Mouse (Mus musculus): ENCODE data around the gene Synpo2.

GRCm38 (mm10) chr3:123095111-123095510 is 140.8 kb downstream of the Synpo2 start:
- TF ChIP-seq TAL1 (conservative IDR thresholded peaks at IDR 0.05; ENCODE audit: low read depth, low read length) (no peak), CTCF (IDR thresholded peaks at IDR 0.05; ENCODE audit: low read depth, low read length) (no peak), POLR2AphosphoS5 (IDR thresholded peaks at IDR 0.05; ENCODE audit: insufficient replicate concordance, low read depth, low read length) (no peak), GATA1 (IDR thresholded peaks at IDR 0.05; ENCODE audit: borderline replicate concordance, low read length) (no peak)

All from G1E (cell line).